Mouse (Mus musculus) frontal cortex, postnatal 14 days (tissue): ENCODE results near the gene Zfp445.
A peak's percentile ranks its signal among the peaks of the same experiment; 100 is the strongest.

Source experiments
- DNase-seq, 2 experiments: peaks; one replicate each; pipeline ENCODE4 v3.0.0; 2022; ENCODE audit warnings: low spot score in 2 of 2

The Zfp445 gene

DNA sequence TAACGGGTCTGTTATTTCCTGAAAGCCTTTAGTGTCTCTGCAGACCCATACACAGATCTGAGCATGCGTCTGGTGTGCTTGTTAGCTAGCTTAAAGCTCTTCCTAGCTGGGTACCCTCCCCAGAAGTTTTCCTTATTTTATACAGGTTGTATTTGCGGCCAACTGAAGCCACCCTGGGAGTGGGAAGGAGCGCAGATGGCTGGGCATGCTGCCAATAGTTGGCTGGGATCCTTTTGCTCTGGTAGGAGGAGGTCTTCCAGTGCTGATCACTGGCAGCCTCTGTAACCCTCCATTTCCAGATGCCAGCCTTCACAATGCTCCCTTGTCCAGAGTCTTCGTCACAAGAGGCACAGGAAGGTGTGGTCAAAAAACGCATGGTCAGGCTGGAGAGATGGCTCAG, 29.0 kb downstream of the Zfp445 start:
- DNase-seq = peak; percentile 63 to 66

DNA sequence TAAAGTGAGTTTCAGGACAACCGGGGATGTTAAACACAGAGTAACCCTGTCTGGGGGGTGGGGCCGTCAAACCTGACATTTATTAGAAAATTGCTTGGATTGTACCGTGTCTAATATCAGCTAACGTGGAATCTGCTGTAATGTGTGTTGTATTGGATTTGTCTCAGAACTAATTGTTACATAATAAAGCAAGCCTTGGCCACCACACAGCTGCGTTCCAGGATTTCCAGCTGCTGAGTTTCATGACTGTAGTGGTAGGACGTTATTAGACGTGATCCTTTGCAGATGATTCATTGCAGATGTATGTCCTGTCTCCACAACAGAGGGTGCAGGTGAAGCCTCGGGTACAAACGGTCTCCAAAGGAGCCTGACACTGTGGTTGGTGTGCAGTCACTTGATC, 29.7 kb downstream of the Zfp445 start:
- no peak for DNase-seq

DNA sequence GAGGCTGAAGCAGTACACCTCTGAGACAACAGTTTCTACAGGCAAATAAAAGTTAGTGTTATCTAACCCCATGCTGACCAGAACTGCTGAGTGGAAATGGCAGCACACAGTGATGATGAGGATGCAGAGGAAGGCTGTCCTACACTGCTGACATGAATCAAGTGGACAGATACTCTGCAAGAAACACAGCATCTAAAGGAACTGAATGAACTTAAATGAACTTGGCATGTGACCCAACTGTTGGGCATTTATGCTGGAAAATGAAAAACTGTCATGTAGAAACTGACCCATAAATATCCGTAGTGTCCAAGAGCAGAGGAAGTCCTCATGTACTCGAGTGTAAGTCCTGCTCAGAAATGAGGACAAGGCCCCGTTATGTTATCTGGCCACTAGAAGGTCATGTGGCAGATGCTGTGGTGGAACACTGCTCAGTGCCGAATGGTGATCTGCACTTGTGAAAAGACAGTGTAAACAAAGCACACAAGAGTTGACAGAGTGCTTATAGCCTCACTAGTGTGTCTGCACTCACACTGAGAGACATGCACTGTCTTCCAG, 35.9 kb downstream of the Zfp445 start:
- DNase-seq = no peak

DNA sequence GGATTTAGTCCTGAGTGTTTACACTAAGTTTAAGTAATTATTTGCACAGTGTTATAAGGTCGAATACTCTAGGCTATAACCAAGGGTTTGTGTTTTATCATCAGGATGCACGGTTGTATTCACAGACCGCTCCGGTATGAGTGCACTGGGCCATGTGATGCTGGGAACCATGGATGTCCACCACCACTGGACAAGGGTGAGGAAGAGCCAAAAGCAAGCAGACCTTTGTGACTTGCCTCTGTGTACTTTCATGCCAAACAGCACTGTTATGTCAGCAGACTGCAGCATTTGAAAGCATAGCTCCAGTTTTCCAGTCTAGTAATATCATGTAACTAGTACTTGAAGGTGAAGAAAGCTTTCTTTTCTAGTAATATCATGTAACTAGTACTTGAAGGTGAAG, 39.1 kb downstream of the Zfp445 start:
- no peak for DNase-seq

DNA sequence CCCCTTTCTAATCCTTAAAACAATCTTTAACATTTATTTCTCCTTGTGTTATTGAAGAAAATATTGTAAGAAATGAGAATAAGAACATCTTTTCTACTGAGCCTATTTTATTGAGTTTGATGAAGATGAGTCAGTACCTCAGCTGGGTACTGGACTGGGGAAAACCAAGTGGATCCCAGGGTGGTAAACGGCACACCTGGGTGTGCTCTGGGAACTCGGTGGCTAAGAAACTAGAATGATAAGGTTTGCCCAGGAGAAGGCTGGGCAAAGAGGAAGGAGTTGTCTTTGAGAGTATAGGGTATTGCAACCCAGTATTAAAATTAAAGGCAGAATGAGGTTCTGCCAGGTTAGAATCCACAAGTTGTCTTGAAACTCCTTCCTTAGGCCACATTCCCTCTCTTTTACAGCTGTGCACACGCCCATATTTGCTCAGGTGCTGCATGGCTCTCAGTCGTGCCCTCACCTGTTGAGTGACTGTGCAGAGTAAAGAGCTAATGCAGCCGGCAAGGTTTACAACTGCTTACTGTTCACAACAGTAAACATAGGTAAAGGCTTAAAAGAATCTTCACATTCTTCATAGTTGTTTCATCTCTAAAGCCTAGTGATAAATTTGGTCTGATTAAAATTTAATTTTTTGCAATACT, 42.3 kb downstream of the Zfp445 start:
- no peak for DNase-seq

DNA sequence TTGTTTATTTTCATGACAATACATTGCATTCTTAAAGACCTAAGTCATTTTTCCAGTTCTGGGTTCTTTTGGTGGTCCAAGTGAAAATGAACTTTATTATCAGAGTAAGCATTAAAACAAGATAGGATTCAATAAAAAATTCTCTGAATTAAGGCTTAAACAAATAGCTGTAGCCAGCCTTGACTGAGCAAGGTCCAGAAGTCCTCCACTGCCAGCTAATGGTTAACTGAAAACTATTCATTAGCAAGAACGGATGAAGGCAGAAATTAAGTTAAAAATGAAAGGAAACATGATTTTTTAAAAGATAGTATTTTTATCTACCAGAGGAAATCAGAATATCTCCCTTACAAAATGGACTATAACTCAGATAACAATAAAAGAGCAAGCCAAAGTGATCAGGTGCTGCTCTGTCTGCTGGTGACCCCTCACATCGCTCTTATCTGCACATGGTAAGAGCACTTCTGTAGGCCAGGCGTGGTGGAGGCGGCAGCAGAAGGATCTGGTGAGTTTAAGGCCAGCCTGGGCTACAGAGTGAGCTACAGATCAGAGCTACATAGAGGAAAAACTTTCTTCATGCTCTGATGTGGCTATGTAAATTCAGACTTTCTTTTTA, 50.5 kb downstream of the Zfp445 start:
- no peak for DNase-seq

DNA sequence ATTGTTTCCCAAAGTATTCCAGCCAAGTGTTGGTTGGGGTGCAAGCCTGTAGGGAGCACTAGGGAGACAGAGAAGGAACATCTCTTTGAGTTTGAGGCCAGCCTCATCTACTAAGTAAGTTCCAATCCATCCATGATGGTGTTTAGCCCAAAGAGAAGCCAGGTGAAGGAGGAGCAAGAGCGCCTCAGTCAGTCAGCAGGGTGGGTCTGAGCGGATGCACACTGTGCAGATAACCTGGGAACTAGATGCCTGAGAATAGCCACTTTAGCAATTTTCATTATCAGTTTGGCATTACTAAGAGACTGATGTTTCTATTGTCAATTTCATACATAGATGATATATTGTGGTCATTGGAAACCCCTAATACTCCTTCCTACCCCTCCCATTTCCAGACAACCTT, 51.0 kb downstream of the Zfp445 start:
- DNase-seq = no peak

DNA sequence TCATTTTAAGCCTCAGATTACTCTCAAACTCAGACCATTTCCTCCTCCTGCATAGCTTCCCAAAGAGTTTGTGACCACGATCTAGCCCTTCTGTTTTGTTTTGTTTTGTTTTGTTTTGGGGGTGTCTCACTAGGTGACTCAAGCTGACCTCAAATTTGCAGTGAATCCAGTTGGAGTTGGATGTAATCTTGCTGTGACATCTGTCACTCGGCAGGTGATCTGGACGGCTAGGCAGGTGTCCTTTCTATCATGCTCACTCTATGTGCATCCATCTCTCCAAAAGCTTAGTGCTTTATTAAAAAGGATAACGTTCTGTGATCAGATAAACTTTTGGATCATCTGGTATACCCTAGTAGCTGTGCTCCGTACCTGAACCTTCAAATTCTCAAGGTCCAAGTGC, 53.4 kb downstream of the Zfp445 start:
- DNase-seq = no peak

DNA sequence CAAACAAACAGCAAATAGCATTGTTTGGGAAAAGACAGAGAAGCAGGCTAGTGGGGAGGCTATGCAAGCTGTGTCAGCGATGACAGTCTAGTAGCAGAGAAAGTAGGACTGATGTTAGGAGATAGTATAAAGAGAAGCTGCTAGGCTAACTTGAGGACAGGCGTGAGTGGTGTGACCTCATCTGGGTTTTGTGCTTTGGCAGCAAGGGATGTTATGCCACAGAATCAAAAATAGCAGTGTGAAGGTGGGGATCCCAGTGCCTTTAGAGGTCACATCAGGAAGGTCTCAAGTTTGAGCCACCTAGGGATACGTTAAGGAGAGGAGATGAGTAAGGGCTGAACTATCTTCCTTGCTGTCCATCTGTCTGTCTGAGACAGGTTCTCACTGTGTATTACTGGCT, 55.6 kb downstream of the Zfp445 start:
- DNase-seq = no peak

DNA sequence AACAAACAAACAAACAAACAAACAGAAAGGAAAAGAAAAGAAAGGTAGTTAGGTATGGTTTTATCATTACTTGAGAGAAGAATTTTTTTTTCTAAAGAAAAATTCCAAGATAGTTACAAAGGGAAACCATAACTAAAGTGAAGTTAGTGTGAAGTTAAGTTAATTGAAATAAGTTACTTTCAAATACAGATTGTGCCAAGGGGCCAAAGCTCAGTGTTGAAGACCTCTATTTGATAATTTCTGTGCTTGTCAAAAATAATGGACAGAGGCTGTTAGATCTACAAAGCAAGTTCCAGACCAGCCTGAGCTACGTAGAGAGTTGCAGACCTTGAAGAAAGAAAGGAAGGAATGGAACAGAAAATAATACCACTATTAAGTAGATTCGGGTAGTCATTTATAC, 58.6 kb downstream of the Zfp445 start:
- DNase-seq = no peak

DNA sequence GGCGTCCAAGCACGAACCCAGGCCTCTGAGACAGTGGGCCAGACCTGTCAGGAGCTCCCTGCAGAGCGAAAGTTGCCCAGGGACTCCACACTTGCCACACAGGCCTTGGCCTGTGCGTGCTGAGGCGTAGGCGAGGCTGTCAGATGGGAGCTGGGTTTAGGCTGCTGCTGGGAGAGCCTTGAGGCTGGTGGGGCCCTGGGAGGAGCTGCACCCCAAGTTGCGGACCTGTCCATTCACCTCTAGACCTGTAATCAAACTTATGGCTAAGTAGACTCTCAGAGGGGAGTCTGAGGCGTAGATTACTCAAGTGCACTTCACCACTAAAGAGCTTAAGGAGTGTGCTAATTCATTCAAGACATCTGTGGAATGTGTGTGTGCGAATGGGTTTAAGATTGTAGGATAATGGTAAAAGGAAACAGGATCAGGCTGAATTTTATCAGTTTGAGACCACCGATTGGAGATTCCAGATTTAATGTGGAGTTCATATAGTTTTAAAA, 59.9 kb downstream of the Zfp445 start:
- no peak for DNase-seq

DNA sequence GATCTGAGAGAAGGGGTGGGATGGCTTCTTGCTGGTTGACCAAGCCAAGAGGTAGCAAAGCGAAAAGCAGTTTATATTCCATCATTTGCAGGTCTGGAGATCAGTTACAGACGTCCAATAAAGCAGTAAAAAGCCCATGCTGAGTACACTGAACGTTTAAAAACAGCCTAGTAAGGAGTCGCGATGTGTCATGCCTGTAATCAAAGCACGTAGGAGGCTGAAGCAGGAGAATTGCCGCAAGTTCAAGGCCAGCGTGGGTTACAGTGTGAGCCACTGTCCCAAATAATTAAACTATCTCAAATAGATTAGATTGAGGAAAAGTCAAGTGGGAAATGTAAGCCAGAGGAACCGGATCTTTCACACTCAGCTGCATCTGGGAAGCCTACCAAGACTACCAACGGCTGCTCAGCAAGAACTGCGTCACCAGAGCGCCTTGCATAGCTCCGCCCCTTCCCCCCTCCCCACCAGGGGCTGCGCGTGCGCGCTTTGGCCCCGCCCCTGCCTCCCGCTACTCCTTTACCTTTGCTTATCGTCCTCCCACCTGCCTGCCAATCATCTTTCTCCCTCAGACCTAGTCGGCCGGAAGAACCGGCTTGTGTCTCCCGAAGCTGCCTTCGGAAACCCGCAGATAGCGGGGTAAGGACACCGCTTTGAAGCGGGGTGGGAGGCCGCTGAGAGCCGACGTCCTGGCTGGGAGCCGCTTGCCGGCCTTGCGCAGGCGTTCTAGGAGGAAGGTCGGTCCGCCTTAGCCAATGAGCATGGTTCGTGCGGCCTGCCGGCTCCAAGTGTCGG, 60.6 kb downstream of the Zfp445 start, which contains the start of gene Tcaim:
TSS of gene Tcaim (plus strand) at position 487 of the 792 bp plus-strand sequence.
- DNase-seq = peak; percentile 80 to 87
